Mouse (Mus musculus) small intestine, adult 2 months (tissue): ENCODE measurements around the gene Prkch. TPM values are rescaled to one million over a fixed set of nuclear protein-coding genes. Genes with fewer than 3 reads are reported as not detected.
"Not testable (repeated sequence)": the region's sequence is repeated elsewhere in the genome, so short reads cannot be mapped to it uniquely, and the experiment has no call there.

Experiments
- H3K27ac ChIP-seq: fragments of 200-500 bp; 2 replicates; pipeline ENCODE4 v1.5.1; 2012; ENCODE audit warnings: low read depth, low read length, control low read depth, inconsistent platforms; ENCODE audit not compliant: insufficient read depth
- H3K27me3 ChIP-seq: fragments of 200-500 bp; 2 replicates; pipeline ENCODE4 v1.6.1; 2012; ENCODE audit warnings: mild to moderate bottlenecking, moderate library complexity, low read length, inconsistent platforms; ENCODE audit not compliant: control insufficient read depth, insufficient read depth
- H3K36me3 ChIP-seq: fragments of 200-500 bp; 2 replicates; pipeline ENCODE4 v1.6.1; 2012; ENCODE audit warnings: mild to moderate bottlenecking, low read length, control low read depth, inconsistent platforms; ENCODE audit not compliant: control insufficient read depth, insufficient read depth
- H3K4me1 ChIP-seq: fragments of 200-500 bp; 2 replicates; pipeline ENCODE4 v1.6.1; 2012; ENCODE audit warnings: low read length, inconsistent platforms, mixed read lengths; ENCODE audit not compliant: control insufficient read depth, insufficient read depth, insufficient read length
- H3K4me3 ChIP-seq: fragments of 200-500 bp; 2 replicates; pipeline ENCODE4 v1.5.1; 2012; ENCODE audit warnings: low read depth, mild to moderate bottlenecking, control low read depth, inconsistent platforms, low read length, moderate library complexity
- CTCF ChIP-seq: fragments of 200-500 bp; IDR thresholded peaks from 2 replicates; pipeline ENCODE4 v1.5.1; 2012; ENCODE audit warnings: low read depth, mild to moderate bottlenecking, control low read depth, inconsistent platforms, low read length, moderate library complexity, mixed read lengths; ENCODE audit not compliant: insufficient replicate concordance, insufficient read length; ENCODE audit errors: extremely low read depth
- POLR2A ChIP-seq: fragments of 200-500 bp; IDR thresholded peaks from 2 replicates; pipeline ENCODE4 v1.6.1; 2012; ENCODE audit warnings: low read depth, mild to moderate bottlenecking, control low read depth, inconsistent platforms, low read length, moderate library complexity
- WGBS: fragments of 180-500 bp; shearing (Covaris S2); methylation state at CpG from one replicate; pipeline ENCODE4 v1.1.7; 2018; 5-methylcytosine and 5-hydroxymethylcytosine counted together
- polyA plus RNA-seq: library from polyadenylated mRNA; depleted of rRNA; stranded (reverse); fragments of >200 nt; gene quantifications from 2 replicates; pipeline ENCODE4 v1.2.3, GENCODE M21; 2012; rRNA removed

The Prkch gene
- 1.9 and 3.2 TPM in 2 replicates for polyA plus RNA-seq

DNA sequence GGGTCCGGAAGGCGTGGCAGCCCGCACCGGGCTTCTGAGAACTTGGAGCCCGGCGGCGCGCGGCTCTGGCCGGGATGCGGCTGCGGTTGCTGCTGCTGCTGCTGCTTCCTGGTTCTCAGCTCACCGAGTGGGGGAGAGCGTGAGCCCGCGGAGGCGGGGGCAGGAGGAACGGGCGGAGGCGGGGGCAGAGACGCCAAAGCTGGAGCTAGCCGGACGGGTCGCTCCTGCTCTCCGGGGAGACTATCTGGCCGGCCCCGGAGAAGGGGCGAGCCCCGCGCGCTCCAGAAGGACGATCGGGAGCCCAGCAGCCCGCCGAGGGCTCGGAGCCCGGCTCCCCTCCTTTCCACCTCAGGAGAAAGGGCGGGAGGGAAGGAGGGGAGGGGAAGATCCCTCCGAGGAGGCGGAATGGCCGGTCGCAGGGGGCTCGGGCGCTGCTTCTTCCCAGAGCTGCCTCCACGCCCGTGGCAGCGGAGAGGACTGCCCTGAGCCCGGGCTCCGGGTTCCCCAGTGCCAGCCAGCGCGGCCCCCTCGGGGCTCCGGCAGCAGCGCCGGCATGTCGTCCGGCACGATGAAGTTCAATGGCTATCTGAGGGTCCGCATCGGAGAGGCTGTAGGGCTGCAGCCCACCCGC, at the start of gene Prkch:
TSS of gene Prkch (plus strand) at position 187 of the 631 bp plus-strand sequence.
- Histone ChIP-seq H3K36me3 (no peaks in the 10 kb centered on the region), H3K4me3 (peak within 1 kb of the TSS; percentile 76), H3K27me3 (peaks cover 18% of the 10 kb centered on the region), H3K4me1 (peaks cover 6% of the 10 kb centered on the region), H3K27ac (peak within 1 kb of the TSS; percentile 31)
- under 1% methylated on average over 59 of the region's 61 CpGs for WGBS
- TF ChIP-seq CTCF (0 out of 2 replicates have a peak, but pooled peaks have one; percentile 6), POLR2A (no peak)

DNA sequence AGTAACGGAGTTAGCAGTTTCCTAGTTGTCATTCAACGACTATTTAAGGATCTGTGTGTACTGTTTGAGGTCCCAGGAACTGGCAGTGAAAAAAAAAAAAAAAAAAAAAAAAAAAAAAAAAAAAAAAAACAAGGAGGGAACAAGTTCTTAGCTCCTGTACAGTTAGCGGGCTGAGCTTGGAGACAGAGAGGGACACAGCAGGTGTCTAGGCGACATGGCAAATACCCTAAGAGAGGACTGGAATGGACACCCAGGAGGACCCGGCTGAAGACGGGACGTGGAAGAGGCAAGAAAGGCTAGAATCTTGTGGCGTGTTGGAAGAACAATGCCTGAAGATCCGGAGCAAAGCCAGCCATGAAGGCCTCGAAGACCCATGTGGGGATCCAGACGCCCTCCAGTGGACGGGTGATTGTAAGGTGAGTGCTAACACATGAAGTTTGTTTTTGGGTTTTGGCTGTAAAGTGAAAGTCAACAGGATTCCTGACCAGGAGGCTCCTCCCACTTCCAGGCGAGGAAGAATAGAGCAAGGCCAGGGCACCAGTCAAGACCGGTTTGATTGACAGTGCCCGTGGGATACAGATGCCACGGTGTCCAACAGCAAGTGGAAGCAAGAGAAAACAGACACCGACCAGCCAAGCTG, 47.0 kb upstream of the Prkch start:
- 15% methylated on average over 17 of the region's 17 CpGs for WGBS
- H3K36me3 ChIP-seq, result no peaks in the 10 kb centered on the region
- peaks cover 3% of the 10 kb centered on the region; the same call in 1 of the 2 replicates for H3K4me1 ChIP-seq
- H3K4me3 ChIP-seq, result peak overlapping the region; percentile 57
- TF ChIP-seq CTCF (peak; percentile 53; the same call in 1 of the 2 replicates), POLR2A (no peak)
- peak overlapping the region; percentile 54 for H3K27ac ChIP-seq
- no peaks in the 10 kb centered on the region for H3K27me3 ChIP-seq

DNA sequence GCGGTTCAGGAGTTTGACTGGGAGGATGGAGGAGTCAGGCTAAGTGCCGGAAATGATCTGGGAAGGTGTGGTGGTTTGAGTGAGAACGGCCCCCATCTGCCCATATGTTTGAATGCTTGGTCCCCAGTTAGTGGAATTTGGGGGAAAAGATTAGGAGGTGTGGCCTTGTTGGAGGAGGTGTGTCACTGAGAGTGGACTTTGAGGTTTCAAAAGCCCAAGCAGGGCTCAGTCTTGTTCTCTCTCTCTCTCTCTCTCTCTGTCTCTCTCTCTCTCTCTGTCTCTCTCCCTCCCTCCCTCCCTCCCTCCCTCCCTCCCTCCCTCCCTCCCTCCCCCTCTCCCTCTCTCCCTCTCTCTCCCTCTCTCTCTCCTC, 46.5 kb upstream of the Prkch start:
- H3K27me3 ChIP-seq, H3K4me1 ChIP-seq, H3K36me3 ChIP-seq: not testable (repeated sequence)
- H3K27ac ChIP-seq, result peak overlapping the region; percentile 54
- 12% methylated on average over 3 of the region's 3 CpGs for WGBS
- H3K4me3 ChIP-seq, result peak overlapping the region; percentile 57

DNA sequence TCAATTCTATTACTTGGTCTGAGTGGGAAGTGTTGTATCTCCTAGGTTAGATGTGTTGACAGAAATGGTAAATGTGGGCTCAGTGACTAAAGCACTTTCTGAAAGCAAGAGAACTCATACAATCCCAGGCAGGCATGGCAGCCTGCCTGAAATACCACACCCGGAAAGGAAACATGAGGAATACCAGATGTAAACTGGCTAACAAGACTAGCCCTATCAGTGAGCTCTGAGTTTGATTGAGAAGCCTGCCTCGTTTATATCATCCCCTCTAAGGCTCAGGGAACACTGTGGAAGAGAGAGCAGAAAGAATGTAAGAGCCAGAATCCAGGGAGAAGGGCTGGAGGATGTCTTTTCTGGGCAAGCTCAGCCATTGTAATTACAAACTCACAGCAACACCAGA, 45.4 kb upstream of the Prkch start:
- H3K27ac ChIP-seq, result 0 out of 2 replicates have a peak overlapping the region, but pooled peaks have one; percentile 21
- H3K27me3 ChIP-seq, result no peaks in the 10 kb centered on the region
- 20% methylated on average over 2 of the region's 2 CpGs for WGBS
- TF ChIP-seq CTCF, result no peak
- no peak for TF ChIP-seq POLR2A
- no peak overlapping the region for H3K4me3 ChIP-seq
- peaks cover 3% of the 10 kb centered on the region; the same call in 1 of the 2 replicates for H3K4me1 ChIP-seq
- H3K36me3 ChIP-seq, result no peaks in the 10 kb centered on the region

DNA sequence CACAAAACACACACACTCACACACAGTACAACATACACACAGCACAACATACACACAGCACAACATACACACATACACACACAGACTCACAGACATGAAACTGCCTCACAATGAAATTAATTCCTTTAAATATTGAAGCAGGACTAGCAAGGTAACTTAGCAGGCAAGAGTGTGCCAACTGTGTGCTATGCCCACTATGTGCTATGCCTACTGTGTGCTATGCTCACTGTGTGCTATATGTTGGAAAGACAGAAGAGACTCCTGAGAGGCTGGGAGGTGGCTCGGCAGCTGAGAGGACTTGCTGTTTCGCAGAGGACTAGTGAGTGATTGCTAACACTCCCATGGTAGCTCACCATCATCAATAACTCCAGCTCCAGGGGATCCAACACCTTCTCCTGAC, 44.2 kb upstream of the Prkch start:
- Histone ChIP-seq H3K36me3 (no peaks in the 10 kb centered on the region), H3K27ac (no peak overlapping the region), H3K27me3 (no peaks in the 10 kb centered on the region), H3K4me3 (no peak overlapping the region), H3K4me1 (peaks cover 3% of the 10 kb centered on the region; the same call in 1 of the 2 replicates)
- TF ChIP-seq CTCF, result no peak
- TF ChIP-seq POLR2A, result no peak
- 86% methylated on average over 2 of the region's 2 CpGs for WGBS

DNA sequence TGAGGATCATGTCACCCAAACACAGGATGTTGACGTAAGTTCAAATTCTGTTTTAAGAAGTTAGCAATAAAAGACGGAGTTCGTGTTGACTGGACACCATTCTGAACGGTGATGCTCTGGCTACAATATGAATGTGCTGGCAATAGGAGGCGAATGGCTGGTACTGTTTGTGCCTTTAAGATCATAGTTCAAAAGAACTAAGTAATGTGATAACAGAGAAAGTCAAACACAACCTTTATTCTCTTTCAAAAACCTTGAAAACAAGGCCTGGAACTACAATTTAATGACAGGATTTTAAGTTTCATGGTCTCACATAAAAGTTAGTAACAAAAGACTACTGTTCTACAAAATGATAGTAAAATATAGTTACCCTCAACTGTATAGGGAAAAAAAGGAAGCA, 41.4 kb upstream of the Prkch start:
- Histone ChIP-seq H3K4me1 (peaks cover 3% of the 10 kb centered on the region; the same call in 1 of the 2 replicates), H3K27me3 (0 out of 2 replicates have a peak, but pooled peaks cover 4% of the 10 kb centered on the region), H3K36me3 (no peaks in the 10 kb centered on the region), H3K27ac (no peak overlapping the region), H3K4me3 (no peak overlapping the region)
- TF ChIP-seq POLR2A, result no peak
- TF ChIP-seq CTCF, result no peak
- 32% methylated on average over 5 of the region's 5 CpGs for WGBS

DNA sequence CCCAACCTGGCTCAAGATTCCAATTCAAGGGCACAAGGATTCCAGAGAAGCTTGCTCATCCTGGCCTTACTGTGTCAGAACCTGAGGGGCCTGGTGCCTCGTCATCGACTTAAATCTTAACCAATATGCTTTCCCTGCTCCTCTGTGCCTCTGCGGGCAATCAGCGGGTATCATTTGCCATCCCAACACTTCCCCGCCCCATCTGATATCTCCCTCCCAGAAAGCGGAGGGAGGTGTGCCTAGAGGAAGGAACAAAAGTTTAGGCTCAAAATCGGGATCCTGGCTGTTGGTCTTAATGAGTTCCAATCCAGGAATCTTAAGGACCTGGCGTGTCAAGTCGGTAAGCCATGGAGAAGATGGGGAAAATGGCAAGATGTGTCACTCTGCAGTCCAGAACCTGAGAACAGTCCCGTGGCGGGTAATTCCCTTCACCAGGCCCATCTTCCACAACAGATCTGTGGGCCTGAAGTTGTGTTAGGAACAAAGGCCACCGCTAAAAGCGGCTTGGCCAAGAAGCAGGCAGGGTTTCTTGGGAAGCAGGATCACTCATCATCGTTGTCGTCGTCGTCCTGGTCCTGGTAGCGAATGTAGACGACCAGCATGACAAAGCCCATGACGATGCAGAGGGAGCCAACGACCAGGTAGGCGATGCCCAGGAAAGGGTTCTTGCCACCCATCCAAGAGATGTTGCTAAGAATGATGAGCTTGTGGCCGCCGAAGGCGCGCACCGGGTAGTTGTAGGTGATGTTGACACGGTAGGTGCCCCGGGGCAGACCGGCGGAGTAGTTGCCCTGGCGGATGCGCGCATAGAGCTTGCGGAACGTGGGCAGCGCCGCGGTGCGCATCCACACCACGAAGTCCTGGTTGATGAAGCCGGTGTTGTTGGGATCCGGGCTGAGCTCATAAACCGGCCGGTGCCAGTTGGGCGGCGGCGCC, 39.6 kb upstream of the Prkch start:
- peak overlapping the region; percentile 90 for H3K4me3 ChIP-seq
- TF ChIP-seq CTCF (no peak), POLR2A (no peak)
- 0 out of 2 replicates have a peak, but pooled peaks cover 4% of the 10 kb centered on the region for H3K27me3 ChIP-seq
- H3K4me1 ChIP-seq, result peaks cover 13% of the 10 kb centered on the region
- peak overlapping the region; percentile 94 for H3K27ac ChIP-seq
- H3K36me3 ChIP-seq, result no peaks in the 10 kb centered on the region
- WGBS, result 9% methylated on average over 48 of the region's 48 CpGs
